Mouse (Mus musculus): Measurements from ENCODE around the gene Gm47955.
"Not testable (repeated sequence)": the region's sequence is repeated elsewhere in the genome, so short reads cannot be mapped to it uniquely, and the experiment has no call there.

The Gm47955 gene

GRCm38 (mm10) chr1:82959870-82960385 lies at the start of gene Gm47955:
TSS of gene Gm47955 (plus strand) at chr1:82960286.
- no peak for TF ChIP-seq GATA4 (IDR thresholded peaks at IDR 0.05; ENCODE audit: insufficient replicate concordance, low read length)

- no peak for TF ChIP-seq GATA4 (IDR thresholded peaks at IDR 0.05; ENCODE audit: insufficient replicate concordance, low read length)
Measured at GRCm38 (mm10) chr1:82913025-82913424, 47.1 kb upstream of the Gm47955 start, which contains the start of gene A030005L19Rik. TSS of gene A030005L19Rik (plus strand) at chr1:82913325.

GRCm38 (mm10) chr1:82924650-82925049 lies 35.4 kb upstream of the Gm47955 start, which contains the start of gene A030014E15Rik:
TSS of gene A030014E15Rik (plus strand) at chr1:82924917.
- no peak for TF ChIP-seq GATA4 (IDR thresholded peaks at IDR 0.05; ENCODE audit: insufficient replicate concordance, low read length)

- not testable (repeated sequence) for TF ChIP-seq GATA4 (IDR thresholded peaks at IDR 0.05; ENCODE audit: insufficient replicate concordance, low read length)
Measured at GRCm38 (mm10) chr1:82931326-82931725, 28.8 kb upstream of the Gm47955 start, which contains the start of gene Gm6217. TSS of gene Gm6217 (minus strand) at chr1:82931399.

- TF ChIP-seq GATA4 (IDR thresholded peaks at IDR 0.05; ENCODE audit: insufficient replicate concordance, low read length) = no peak
Measured at GRCm38 (mm10) chr1:82938666-82939065, 21.4 kb upstream of the Gm47955 start.

GRCm38 (mm10) chr1:82943295-82943694 lies 16.8 kb upstream of the Gm47955 start, which contains the start of gene A030003K21Rik:
TSS of gene A030003K21Rik (minus strand) at chr1:82943388.
- not testable (repeated sequence) for TF ChIP-seq GATA4 (IDR thresholded peaks at IDR 0.05; ENCODE audit: insufficient replicate concordance, low read length)

- TF ChIP-seq GATA4 (IDR thresholded peaks at IDR 0.05; ENCODE audit: insufficient replicate concordance, low read length) = no peak
Measured at GRCm38 (mm10) chr1:82948601-82949000, 11.5 kb upstream of the Gm47955 start.

- TF ChIP-seq GATA4 (IDR thresholded peaks at IDR 0.05; ENCODE audit: insufficient replicate concordance, low read length) = not testable (repeated sequence)
Measured at GRCm38 (mm10) chr1:82955913-82956312, 4.2 kb upstream of the Gm47955 start, which contains the start of gene Gm7544. TSS of gene Gm7544 (minus strand) at chr1:82956013.

GRCm38 (mm10) chr1:82966413-82966812 lies 6.3 kb downstream of the Gm47955 start:
- no peak for TF ChIP-seq GATA4 (IDR thresholded peaks at IDR 0.05; ENCODE audit: insufficient replicate concordance, low read length)

- TF ChIP-seq GATA4 (IDR thresholded peaks at IDR 0.05; ENCODE audit: insufficient replicate concordance, low read length) = peak; percentile 96
Measured at GRCm38 (mm10) chr1:82972046-82972445, 12.0 kb downstream of the Gm47955 start.

- TF ChIP-seq GATA4 (IDR thresholded peaks at IDR 0.05; ENCODE audit: insufficient replicate concordance, low read length) = no peak
Measured at GRCm38 (mm10) chr1:82973244-82973643, 13.2 kb downstream of the Gm47955 start.

- no peak for TF ChIP-seq GATA4 (IDR thresholded peaks at IDR 0.05; ENCODE audit: insufficient replicate concordance, low read length)
Measured at GRCm38 (mm10) chr1:82973901-82974300, 13.8 kb downstream of the Gm47955 start.

GRCm38 (mm10) chr1:82974342-82974741 lies 14.3 kb downstream of the Gm47955 start:
- TF ChIP-seq GATA4 (IDR thresholded peaks at IDR 0.05; ENCODE audit: insufficient replicate concordance, low read length) = peak; percentile 92

GRCm38 (mm10) chr1:82975750-82976149 lies 15.7 kb downstream of the Gm47955 start:
- TF ChIP-seq GATA4 (IDR thresholded peaks at IDR 0.05; ENCODE audit: insufficient replicate concordance, low read length) = no peak

GRCm38 (mm10) chr1:82977840-82978239 lies 17.8 kb downstream of the Gm47955 start:
- no peak for TF ChIP-seq GATA4 (IDR thresholded peaks at IDR 0.05; ENCODE audit: insufficient replicate concordance, low read length)

- no peak for TF ChIP-seq GATA4 (IDR thresholded peaks at IDR 0.05; ENCODE audit: insufficient replicate concordance, low read length)
Measured at GRCm38 (mm10) chr1:82986738-82987137, 26.7 kb downstream of the Gm47955 start.
